Mouse (Mus musculus) liver, embryonic 15.5 days (tissue): ENCODE measurements around the gene Zcchc14. TPM values are rescaled to one million over a fixed set of nuclear protein-coding genes. Genes with fewer than 3 reads are reported as not detected.

Source experiments
- ATAC-seq: fragments of 200-750 bp; cut with Nextera tagmentation; 2 replicates; pipeline ENCODE4 v1.8.0; 2017; ENCODE audit warnings: moderate number of reproducible peaks, mild to moderate bottlenecking, moderate library complexity; ENCODE audit not compliant: insufficient read depth
- H3K27ac ChIP-seq: fragments of 300-500 bp; sonication (generic); replicated peaks from 2 replicates; pipeline ENCODE4 v1.5.1; 2015; ENCODE audit warnings: mild to moderate bottlenecking, inconsistent platforms
- H3K27me3 ChIP-seq: fragments of 300-500 bp; sonication (generic); 2 replicates; pipeline ENCODE4 v1.6.1; 2015; ENCODE audit warnings: mild to moderate bottlenecking, inconsistent platforms
- H3K36me3 ChIP-seq: fragments of 300-500 bp; sonication (generic); replicated peaks from 2 replicates; pipeline ENCODE4 v1.6.1; 2015; ENCODE audit warnings: moderate library complexity, mild to moderate bottlenecking, inconsistent platforms
- H3K4me1 ChIP-seq: fragments of 300-500 bp; sonication (generic); replicated peaks from 2 replicates; pipeline ENCODE4 v1.6.1; 2015; ENCODE audit warnings: inconsistent platforms
- H3K4me2 ChIP-seq: fragments of 300-500 bp; sonication (generic); 2 replicates; pipeline ENCODE4 v1.6.1; 2015; ENCODE audit warnings: moderate library complexity, mild to moderate bottlenecking, inconsistent platforms
- H3K4me3 ChIP-seq: fragments of 300-500 bp; sonication (generic); replicated peaks from 2 replicates; pipeline ENCODE4 v1.5.1; 2015; ENCODE audit warnings: mild to moderate bottlenecking, inconsistent platforms
- H3K9ac ChIP-seq: fragments of 300-500 bp; sonication (generic); 2 replicates; pipeline ENCODE4 v1.6.1; 2015; ENCODE audit warnings: moderate library complexity, mild to moderate bottlenecking, inconsistent platforms
- H3K9me3 ChIP-seq: fragments of 300-500 bp; sonication (generic); replicated peaks from 2 replicates; pipeline ENCODE4 v1.6.1; 2016; ENCODE audit warnings: inconsistent platforms
- WGBS: fragments of 180-500 bp; shearing (Covaris S2); methylation state at CpG from one replicate; pipeline ENCODE4 v1.1.7; 2015; ENCODE audit warnings: mixed read lengths; ENCODE audit not compliant: insufficient replicate concordance; 5-methylcytosine and 5-hydroxymethylcytosine counted together
- polyA plus RNA-seq: library from polyadenylated mRNA; unstranded; fragments of >200 nt; fragmentation: Nextera tagmentation; extraction: Ambion mirVana; gene quantifications from 2 replicates; pipeline ENCODE4 v1.2.1, GENCODE M21; 2015

Zcchc14 gene
- polyA plus RNA-seq, 1 experiment from 2014 or later = 0.89 TPM

- Histone ChIP-seq H3K27me3 (no peaks in the 10 kb centered on the region), H3K4me2 (no peak overlapping the region), H3K27ac (no peak overlapping the region), H3K4me1 (no peaks in the 10 kb centered on the region), H3K36me3 (peaks cover 37% of the 10 kb centered on the region), H3K4me3 (no peak overlapping the region), H3K9ac (no peak overlapping the region), H3K9me3 (no peaks in the 10 kb centered on the region)
- WGBS = 73% methylated on average over 24 of the region's 24 CpGs
- ATAC-seq = no peak
Observed at GRCm38 (mm10) chr8:121551065-121551985, 101.4 kb downstream of the Zcchc14 start.

- peaks cover 34% of the 10 kb centered on the region for H3K36me3 ChIP-seq
- H3K9me3 ChIP-seq = no peaks in the 10 kb centered on the region
- H3K9ac ChIP-seq = no peak overlapping the region
- WGBS = 67% methylated on average over 6 of the region's 6 CpGs
- no peak overlapping the region for H3K4me2 ChIP-seq
- H3K27me3 ChIP-seq = 0 out of 2 replicates have a peak, but pooled peaks cover 2% of the 10 kb centered on the region
- ATAC-seq = no peak
- no peak overlapping the region for H3K27ac ChIP-seq
- H3K4me1 ChIP-seq = no peaks in the 10 kb centered on the region
- H3K4me3 ChIP-seq = no peak overlapping the region
Observed at GRCm38 (mm10) chr8:121550056-121550455, 102.6 kb downstream of the Zcchc14 start.

Other genes with a start within 250 kb of the Zcchc14 start
- not detected in 2 replicates for gene 1700018B08Rik, start 108.6 kb downstream of the Zcchc14 start, polyA plus RNA-seq
- 8.5 and 9.1 TPM in 2 replicates for gene Fbxo31, start 74.1 kb downstream of the Zcchc14 start, polyA plus RNA-seq
- gene Map1lc3b, start 62.5 kb downstream of the Zcchc14 start, polyA plus RNA-seq = 136 and 139 TPM in 2 replicates
- 0.07 and 0.16 TPM in 2 replicates for gene Jph3, start 76.7 kb upstream of the Zcchc14 start, polyA plus RNA-seq
- gene Klhdc4, start 176.7 kb upstream of the Zcchc14 start, polyA plus RNA-seq = 16.8 and 19.9 TPM in 2 replicates